Mouse (Mus musculus): ENCODE measurements around the gene Enpp3. TPM values are rescaled to one million over a fixed set of nuclear protein-coding genes. Genes with fewer than 3 reads are reported as not detected.

The Enpp3 gene
- polyA plus RNA-seq, 1 experiment from 2014 or later, result 4.1 TPM

DNA sequence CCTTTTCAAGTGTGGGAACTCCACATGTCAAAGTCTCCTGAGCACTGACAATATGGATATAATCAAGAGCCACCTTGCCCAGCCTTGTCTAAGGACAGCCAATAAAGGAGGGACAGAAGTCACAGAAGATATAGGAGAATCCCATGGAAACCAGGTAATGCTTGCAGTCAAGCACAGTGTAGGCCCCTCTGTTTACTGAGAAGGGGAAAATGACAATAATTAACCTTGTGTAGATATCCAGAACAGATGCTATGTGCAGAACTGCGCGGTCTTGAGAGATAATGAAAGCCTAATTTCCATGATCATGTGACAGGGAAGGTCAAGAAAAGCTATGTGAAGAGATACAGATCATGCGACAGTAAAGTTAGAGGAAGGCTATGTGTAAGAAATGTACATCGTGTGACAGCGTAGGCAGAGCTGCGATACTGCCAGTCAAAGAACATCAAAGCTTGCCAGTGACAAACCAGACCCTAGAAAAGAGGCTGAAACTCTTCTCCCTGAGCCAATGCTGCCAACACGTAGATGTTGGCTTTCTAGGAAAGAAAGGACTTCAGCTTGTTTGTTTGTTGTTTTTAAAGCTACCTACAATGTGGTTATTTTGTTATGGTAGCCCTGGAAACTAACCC is 17.1 kb downstream of the Enpp3 start:
- Histone ChIP-seq H3K4me1 (ENCODE audit: control insufficient read depth, insufficient read depth, low read length) (no peaks in the 10 kb centered on the region), H3K36me3 (ENCODE audit: control insufficient read depth, insufficient read depth, low read length) (no peaks in the 10 kb centered on the region), H3K4me2 (ENCODE audit: low read length) (no peak overlapping the region), H3K4me3 (replicated peaks; ENCODE audit: low read depth, low read length) (no peak overlapping the region), H3K27ac (replicated peaks; ENCODE audit: low read depth, low read length) (no peak overlapping the region), H3K9ac (replicated peaks; ENCODE audit: low read length) (no peak overlapping the region), H3K27me3 (ENCODE audit: control insufficient read depth, insufficient read depth, low read length) (no peaks in the 10 kb centered on the region), H3K9me3 (ENCODE audit: control insufficient read depth, low read length) (no peaks in the 10 kb centered on the region)
- DNase-seq (no peak), ATAC-seq (ENCODE audit: low FRiP score, low TSS enrichment) (no peak)
- WGBS, result 79% methylated on average over 7 of the region's 7 CpGs

DNA sequence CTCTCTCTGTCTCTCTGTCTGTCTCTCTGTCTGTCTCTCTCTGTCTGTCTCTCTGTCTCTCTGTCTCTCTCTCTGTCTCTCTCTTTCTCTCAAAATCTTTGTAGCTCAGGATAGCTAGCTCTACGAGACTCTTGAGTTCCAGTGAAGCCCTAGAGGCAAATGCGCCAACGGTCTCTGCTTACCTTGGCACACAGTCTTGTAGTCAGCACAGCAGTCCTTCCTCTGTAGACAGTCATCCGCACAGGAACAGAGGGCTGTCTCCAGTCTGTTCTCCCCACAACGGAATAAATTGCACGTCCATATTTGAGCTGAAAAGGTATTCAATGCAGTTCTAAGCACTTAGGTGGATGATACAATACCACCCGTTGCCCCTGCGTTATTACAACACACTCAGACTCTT is 18.0 kb downstream of the Enpp3 start:
- ATAC-seq (ENCODE audit: low FRiP score, low TSS enrichment) (no peak), DNase-seq (no peak)
- H3K27me3 ChIP-seq (ENCODE audit: control insufficient read depth, insufficient read depth, low read length), result no peaks in the 10 kb centered on the region
- H3K27ac ChIP-seq (replicated peaks; ENCODE audit: low read depth, low read length), result no peak overlapping the region
- no peak overlapping the region for H3K9ac ChIP-seq (replicated peaks; ENCODE audit: low read length)
- no peaks in the 10 kb centered on the region for H3K4me1 ChIP-seq (ENCODE audit: control insufficient read depth, insufficient read depth, low read length)
- H3K4me2 ChIP-seq (ENCODE audit: low read length), result no peak overlapping the region
- H3K4me3 ChIP-seq (replicated peaks; ENCODE audit: low read depth, low read length), result no peak overlapping the region
- H3K36me3 ChIP-seq (ENCODE audit: control insufficient read depth, insufficient read depth, low read length), result no peaks in the 10 kb centered on the region
- H3K9me3 ChIP-seq (ENCODE audit: control insufficient read depth, low read length), result no peaks in the 10 kb centered on the region
- WGBS, result 87% methylated on average over 8 of the region's 8 CpGs

DNA sequence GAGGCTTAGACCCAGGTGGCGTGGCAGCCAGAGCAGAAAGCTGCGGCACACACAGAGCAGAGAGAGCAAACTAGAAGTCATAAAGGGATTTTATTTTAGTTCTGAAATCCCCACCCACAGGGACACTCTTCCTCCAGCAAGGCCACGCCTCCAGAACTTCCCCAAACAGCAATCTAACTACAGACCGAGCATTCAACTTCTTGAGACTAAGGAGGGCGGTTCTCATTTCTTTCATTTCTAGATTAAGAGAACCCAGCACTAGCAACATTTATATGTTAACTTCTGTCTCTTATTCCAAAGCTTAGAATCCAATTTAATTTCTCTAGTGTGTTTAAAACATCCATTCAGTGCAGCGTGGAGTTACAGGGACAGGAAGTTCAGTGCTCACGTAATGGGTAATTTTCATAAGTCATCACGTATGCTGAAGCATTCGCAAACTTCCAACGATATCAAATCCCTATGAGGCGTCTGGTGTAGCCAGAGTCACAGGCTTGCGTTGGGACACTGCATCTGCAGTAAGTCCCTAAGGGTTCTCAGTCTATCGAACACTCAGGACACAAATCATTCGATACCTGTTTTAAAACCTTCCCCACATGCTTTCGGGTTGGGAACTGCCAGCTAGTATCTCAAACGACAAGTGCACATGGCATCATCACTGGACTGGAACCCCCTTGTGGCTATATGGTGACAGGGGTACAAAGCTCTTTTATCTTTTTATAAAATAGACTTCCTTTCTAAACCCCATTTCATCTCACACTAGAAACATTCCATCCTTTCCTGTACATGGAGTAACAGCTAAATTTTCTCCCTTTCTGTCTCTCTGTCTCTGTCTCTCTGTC is 18.7 kb downstream of the Enpp3 start:
- DNase-seq, result no peak
- H3K4me1 ChIP-seq (ENCODE audit: control insufficient read depth, insufficient read depth, low read length), result no peaks in the 10 kb centered on the region
- no peak for ATAC-seq (ENCODE audit: low FRiP score, low TSS enrichment)
- H3K9me3 ChIP-seq (ENCODE audit: control insufficient read depth, low read length), result no peaks in the 10 kb centered on the region
- H3K9ac ChIP-seq (replicated peaks; ENCODE audit: low read length), result no peak overlapping the region
- 83% methylated on average over 16 of the region's 16 CpGs for WGBS
- H3K27me3 ChIP-seq (ENCODE audit: control insufficient read depth, insufficient read depth, low read length), result no peaks in the 10 kb centered on the region
- no peak overlapping the region for H3K4me3 ChIP-seq (replicated peaks; ENCODE audit: low read depth, low read length)
- no peak overlapping the region for H3K4me2 ChIP-seq (ENCODE audit: low read length)
- no peaks in the 10 kb centered on the region for H3K36me3 ChIP-seq (ENCODE audit: control insufficient read depth, insufficient read depth, low read length)
- no peak overlapping the region for H3K27ac ChIP-seq (replicated peaks; ENCODE audit: low read depth, low read length)

DNA sequence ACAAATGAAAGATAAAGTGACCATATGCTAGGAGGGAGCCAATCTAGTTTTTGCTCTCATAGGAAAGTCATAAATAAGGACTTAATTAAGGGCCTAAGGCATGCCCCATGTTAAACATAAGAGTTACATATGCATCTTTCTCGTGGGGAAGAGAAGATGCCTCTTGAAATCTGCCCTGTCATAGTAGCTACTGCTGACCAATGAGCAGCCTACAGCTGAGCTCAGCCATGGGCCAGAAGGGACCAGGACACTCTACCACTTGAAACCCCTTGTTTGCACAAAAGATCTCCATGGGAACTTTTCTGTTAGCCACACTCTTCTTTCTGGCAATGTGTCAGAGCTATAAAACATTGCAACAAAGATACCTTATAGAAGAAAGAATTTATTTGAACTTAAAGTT is 19.4 kb downstream of the Enpp3 start:
- ATAC-seq (ENCODE audit: low FRiP score, low TSS enrichment) (no peak), DNase-seq (no peak)
- H3K4me3 ChIP-seq (replicated peaks; ENCODE audit: low read depth, low read length), result no peak overlapping the region
- no peaks in the 10 kb centered on the region for H3K36me3 ChIP-seq (ENCODE audit: control insufficient read depth, insufficient read depth, low read length)
- WGBS, result 49% methylated on average over 1 of the region's 1 CpGs
- H3K27me3 ChIP-seq (ENCODE audit: control insufficient read depth, insufficient read depth, low read length), result no peaks in the 10 kb centered on the region
- H3K9me3 ChIP-seq (ENCODE audit: control insufficient read depth, low read length), result no peaks in the 10 kb centered on the region
- H3K4me2 ChIP-seq (ENCODE audit: low read length), result no peak overlapping the region
- no peaks in the 10 kb centered on the region for H3K4me1 ChIP-seq (ENCODE audit: control insufficient read depth, insufficient read depth, low read length)
- no peak overlapping the region for H3K27ac ChIP-seq (replicated peaks; ENCODE audit: low read depth, low read length)
- H3K9ac ChIP-seq (replicated peaks; ENCODE audit: low read length), result no peak overlapping the region

DNA sequence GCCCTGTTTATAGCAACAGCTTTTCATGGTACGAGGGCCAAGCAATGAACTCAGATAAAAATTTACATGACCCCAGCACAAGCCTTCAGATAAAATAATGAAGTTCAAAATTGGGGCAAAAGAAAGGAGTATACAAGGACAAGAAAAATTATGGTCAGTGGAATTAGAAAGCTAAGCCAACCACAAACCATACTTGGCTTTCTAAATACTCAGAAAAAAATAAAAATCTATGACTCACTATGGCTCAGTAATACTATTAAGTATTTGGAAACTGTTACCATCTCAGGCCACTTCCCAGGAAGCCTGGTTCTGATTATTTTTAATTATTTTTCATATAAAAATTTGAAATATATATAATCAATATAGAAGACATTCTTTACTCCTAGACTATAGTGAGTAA is 19.8 kb downstream of the Enpp3 start:
- H3K36me3 ChIP-seq (ENCODE audit: control insufficient read depth, insufficient read depth, low read length), result no peaks in the 10 kb centered on the region
- no peaks in the 10 kb centered on the region for H3K4me1 ChIP-seq (ENCODE audit: control insufficient read depth, insufficient read depth, low read length)
- no peaks in the 10 kb centered on the region for H3K9me3 ChIP-seq (ENCODE audit: control insufficient read depth, low read length)
- no peak overlapping the region for H3K4me3 ChIP-seq (replicated peaks; ENCODE audit: low read depth, low read length)
- H3K27me3 ChIP-seq (ENCODE audit: control insufficient read depth, insufficient read depth, low read length), result no peaks in the 10 kb centered on the region
- WGBS, result 89% methylated on average over 1 of the region's 1 CpGs
- ATAC-seq (ENCODE audit: low FRiP score, low TSS enrichment), result no peak
- no peak for DNase-seq
- H3K4me2 ChIP-seq (ENCODE audit: low read length), result no peak overlapping the region
- no peak overlapping the region for H3K27ac ChIP-seq (replicated peaks; ENCODE audit: low read depth, low read length)
- H3K9ac ChIP-seq (replicated peaks; ENCODE audit: low read length), result no peak overlapping the region

DNA sequence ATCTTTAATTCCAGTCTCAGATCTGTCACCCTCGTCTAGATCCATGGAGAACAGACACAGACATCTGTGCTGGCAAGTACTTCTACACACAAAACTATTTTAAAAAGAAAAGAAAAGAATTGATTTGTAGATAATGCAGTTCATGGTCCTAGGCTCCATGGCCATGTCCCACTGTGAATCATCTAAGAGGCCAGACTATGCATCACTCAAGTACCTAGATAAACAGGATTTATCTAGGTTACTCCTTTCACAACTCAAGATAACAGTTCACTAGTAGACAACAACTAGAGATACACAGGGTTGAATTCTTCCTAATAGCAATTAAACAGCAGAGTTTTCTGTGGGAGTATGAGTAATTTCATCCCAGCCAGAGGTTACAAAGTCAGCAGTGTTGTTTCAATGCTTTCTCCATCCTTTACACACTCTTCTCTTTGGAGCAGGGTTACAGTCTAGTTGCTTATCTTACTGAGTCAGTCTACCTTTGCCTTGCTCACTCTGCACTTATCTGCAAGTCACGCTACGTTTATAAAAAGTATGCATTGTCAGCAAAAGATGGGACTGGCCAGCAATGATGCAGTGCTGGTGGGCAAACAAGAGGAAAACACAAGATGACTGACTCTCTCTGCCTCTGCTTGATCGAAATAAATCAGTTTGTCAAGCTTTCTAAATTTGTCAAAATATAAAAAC is 20.5 kb downstream of the Enpp3 start:
- no peak for ATAC-seq (ENCODE audit: low FRiP score, low TSS enrichment)
- H3K4me2 ChIP-seq (ENCODE audit: low read length), result no peak overlapping the region
- no peaks in the 10 kb centered on the region for H3K9me3 ChIP-seq (ENCODE audit: control insufficient read depth, low read length)
- no peaks in the 10 kb centered on the region for H3K27me3 ChIP-seq (ENCODE audit: control insufficient read depth, insufficient read depth, low read length)
- H3K9ac ChIP-seq (replicated peaks; ENCODE audit: low read length), result no peak overlapping the region
- 85% methylated on average over 4 of the region's 4 CpGs for WGBS
- no peak overlapping the region for H3K27ac ChIP-seq (replicated peaks; ENCODE audit: low read depth, low read length)
- DNase-seq, result no peak
- no peaks in the 10 kb centered on the region for H3K4me1 ChIP-seq (ENCODE audit: control insufficient read depth, insufficient read depth, low read length)
- H3K36me3 ChIP-seq (ENCODE audit: control insufficient read depth, insufficient read depth, low read length), result no peaks in the 10 kb centered on the region
- H3K4me3 ChIP-seq (replicated peaks; ENCODE audit: low read depth, low read length), result no peak overlapping the region

DNA sequence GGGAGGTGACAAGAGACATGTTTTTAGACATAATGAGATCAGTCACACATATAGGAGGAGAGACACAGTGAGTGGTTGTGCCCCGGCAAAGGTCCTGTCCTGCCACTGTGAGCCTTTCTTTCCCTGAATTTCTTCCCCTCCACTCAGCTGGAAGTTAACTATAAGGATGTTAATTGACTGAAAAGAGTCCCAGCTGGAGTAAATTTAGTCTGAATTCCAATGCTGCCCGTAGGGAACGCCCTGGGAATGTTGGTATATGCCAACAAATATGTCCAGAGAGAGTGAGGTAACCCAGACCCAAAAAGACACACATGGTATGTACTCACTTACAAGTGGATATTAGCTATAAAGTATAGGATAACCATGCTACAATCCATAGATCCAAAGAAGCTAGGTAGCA is 23.1 kb downstream of the Enpp3 start:
- 59% methylated on average over 3 of the region's 3 CpGs for WGBS
- no peaks in the 10 kb centered on the region for H3K27me3 ChIP-seq (ENCODE audit: control insufficient read depth, insufficient read depth, low read length)
- H3K36me3 ChIP-seq (ENCODE audit: control insufficient read depth, insufficient read depth, low read length), result no peaks in the 10 kb centered on the region
- H3K27ac ChIP-seq (replicated peaks; ENCODE audit: low read depth, low read length), result no peak overlapping the region
- H3K9ac ChIP-seq (replicated peaks; ENCODE audit: low read length), result no peak overlapping the region
- H3K4me3 ChIP-seq (replicated peaks; ENCODE audit: low read depth, low read length), result no peak overlapping the region
- no peaks in the 10 kb centered on the region for H3K9me3 ChIP-seq (ENCODE audit: control insufficient read depth, low read length)
- H3K4me1 ChIP-seq (ENCODE audit: control insufficient read depth, insufficient read depth, low read length), result no peaks in the 10 kb centered on the region
- H3K4me2 ChIP-seq (ENCODE audit: low read length), result no peak overlapping the region
- DNase-seq (no peak), ATAC-seq (ENCODE audit: low FRiP score, low TSS enrichment) (no peak)

DNA sequence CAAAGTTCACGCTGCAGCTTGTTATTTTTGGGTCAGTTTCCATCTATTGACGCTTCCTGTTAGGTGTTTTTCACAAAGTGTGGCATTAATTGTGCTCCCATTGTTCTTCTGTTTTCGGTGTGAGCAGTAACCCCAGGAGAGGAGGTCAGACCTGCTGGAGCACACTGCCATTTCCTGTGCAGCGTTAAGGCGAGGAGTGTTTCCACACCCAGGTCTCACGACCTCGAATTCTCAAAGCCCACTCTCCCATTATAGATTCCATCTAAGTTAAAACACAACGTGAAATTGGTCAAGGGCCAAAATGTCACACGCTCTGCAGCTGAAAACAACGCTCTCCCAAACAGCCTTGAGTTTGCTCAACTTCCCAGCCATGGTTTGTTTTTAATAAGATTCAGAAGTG is 32.0 kb downstream of the Enpp3 start:
- 87% methylated on average over 10 of the region's 10 CpGs for WGBS
- H3K9ac ChIP-seq (replicated peaks; ENCODE audit: low read length), result no peak overlapping the region
- H3K27me3 ChIP-seq (ENCODE audit: control insufficient read depth, insufficient read depth, low read length), result no peaks in the 10 kb centered on the region
- H3K36me3 ChIP-seq (ENCODE audit: control insufficient read depth, insufficient read depth, low read length), result no peaks in the 10 kb centered on the region
- H3K4me2 ChIP-seq (ENCODE audit: low read length), result no peak overlapping the region
- no peaks in the 10 kb centered on the region for H3K9me3 ChIP-seq (ENCODE audit: control insufficient read depth, low read length)
- H3K27ac ChIP-seq (replicated peaks; ENCODE audit: low read depth, low read length), result no peak overlapping the region
- no peaks in the 10 kb centered on the region for H3K4me1 ChIP-seq (ENCODE audit: control insufficient read depth, insufficient read depth, low read length)
- no peak overlapping the region for H3K4me3 ChIP-seq (replicated peaks; ENCODE audit: low read depth, low read length)
- DNase-seq (no peak), ATAC-seq (ENCODE audit: low FRiP score, low TSS enrichment) (no peak)

All from midbrain, embryonic 14.5 days (tissue).